Mouse (Mus musculus) megakaryocyte, embryonic 14.5 days (primary cell): ENCODE results near the gene Kif16b.

Experiments
- FLI1 ChIP-seq: IDR thresholded peaks from 2 replicates; pipeline ENCODE4 v1.6.1; 2012; ENCODE audit warnings: low read length, inconsistent platforms, mixed read lengths
- GATA1 ChIP-seq: IDR thresholded peaks from 3 replicates; pipeline ENCODE4 v1.6.1; 2012; ENCODE audit warnings: mixed read lengths, low read length, inconsistent platforms, borderline replicate concordance

DNA sequence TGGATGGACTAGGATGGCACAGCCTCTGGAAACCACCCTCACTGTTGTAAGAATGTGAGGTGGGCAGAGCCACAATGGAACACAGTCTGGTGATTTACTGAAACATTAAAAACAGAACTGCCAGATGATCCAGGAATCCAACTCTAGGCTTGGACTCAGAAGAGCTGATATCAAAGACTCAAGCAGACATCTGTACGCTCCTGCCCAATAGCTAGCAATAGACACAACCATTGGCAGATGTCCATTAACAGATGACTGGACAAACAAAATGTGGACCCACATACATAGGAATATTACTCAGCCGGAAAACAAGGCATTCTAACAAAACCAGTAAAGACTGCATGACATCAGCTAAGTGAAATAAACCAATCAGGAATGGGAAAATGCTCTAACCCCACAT lies 167.3 kb downstream of the Kif16b start:
- TF ChIP-seq GATA1: no peak
- TF ChIP-seq FLI1: no peak
